Mouse (Mus musculus) embryonic fibroblast, embryonic 13.5 days (primary cell): ENCODE data around the gene Anapc15-ps.

Experiments
- CTCF ChIP-seq: IDR thresholded peaks from 2 replicates; pipeline ENCODE4 v1.5.1; 2011; ENCODE audit warnings: mild to moderate bottlenecking, control low read depth, low read length, moderate library complexity, borderline replicate concordance; ENCODE audit not compliant: insufficient read depth
- POLR2A ChIP-seq: IDR thresholded peaks from 2 replicates; pipeline ENCODE4 v1.6.1; 2011; ENCODE audit warnings: low read depth, mild to moderate bottlenecking, control low read depth, low read length, moderate library complexity

- TF ChIP-seq CTCF (no peak), POLR2A (no peak)
Observed at GRCm38 (mm10) chr10:95681058-95681440, 7.8 kb upstream of the Anapc15-ps start.
